11 mouse cellular contexts compared by ENCODE assay signal in genomic region chr3:115933293-115934186, GRCm38 (mm10). TPM values are rescaled to one million over a fixed set of nuclear protein-coding genes. Genes with fewer than 3 reads are reported as not detected.
DNase-seq lines count a peak whose midpoint lies in the region; ATAC-seq lines count a peak whose summit lies in the region.
"Had no signal": no experiment of that assay in that cellular context is flagged by ENCODE, and none has a peak within 500 bp of the region (broad histone marks: within the 10 kb centered on the region; RNA-seq: fewer than 3 reads in every experiment).

No protein-coding gene starts in this region.

- H3K27me3 ChIP-seq in midbrain, embryonic 14.5 days (ENCODE audit: control insufficient read depth, insufficient read depth, low read length), result no peaks in the 10 kb centered on the region

- H3K27ac ChIP-seq in midbrain, embryonic 14.5 days (replicated peaks; ENCODE audit: low read depth, low read length), result no peak overlapping the region
- H3K27ac ChIP-seq: kidney, postnatal 0 days had no signal

- no peaks in the 10 kb centered on the region for H3K4me1 ChIP-seq in midbrain, embryonic 14.5 days (ENCODE audit: control insufficient read depth, insufficient read depth, low read length)

- WGBS in midbrain, embryonic 14.5 days, result 94% methylated on average over 18 of the region's 18 CpGs

- no peaks in the 10 kb centered on the region for H3K9me3 ChIP-seq in midbrain, embryonic 14.5 days (ENCODE audit: control insufficient read depth, low read length)

- no peak for ATAC-seq in midbrain, embryonic 14.5 days (ENCODE audit: low FRiP score, low TSS enrichment)

- no peak overlapping the region for H3K9ac ChIP-seq in midbrain, embryonic 14.5 days (replicated peaks; ENCODE audit: low read length)

- peaks cover 3% of the 10 kb centered on the region; the same call in 1 of the 2 replicates for H3K36me3 ChIP-seq in midbrain, embryonic 14.5 days (ENCODE audit: control insufficient read depth, insufficient read depth, low read length)

- no peak overlapping the region for H3K4me2 ChIP-seq in midbrain, embryonic 14.5 days (ENCODE audit: low read length)

- peak; percentile 28 for DNase-seq in lung, postnatal 25 days (ENCODE audit: low spot score)
- no peak for DNase-seq in lung, postnatal 10 days
- DNase-seq in frontal cortex, postnatal 36 days (ENCODE audit: low spot score in 2 of 2), result peak; percentile 38 to 82
- DNase-seq in naive thymus-derived CD4-positive, alpha-beta T cell, adult 2 months (ENCODE audit: low read depth), result peak; percentile 88
- peak; percentile 45 for DNase-seq in thymus, postnatal 14 days
- DNase-seq in adrenal gland, adult 18-20 months (ENCODE audit: low spot score in 2 of 2), result no peak
- DNase-seq in midbrain, embryonic 14.5 days, result no peak
- DNase-seq in adrenal gland, postnatal 14 days, result no peak
- DNase-seq: gastrocnemius, postnatal 25 days had no signal

- no peak overlapping the region for H3K4me3 ChIP-seq in midbrain, embryonic 14.5 days (replicated peaks; ENCODE audit: low read depth, low read length)
- H3K4me3 ChIP-seq: erythroblast, embryonic 14.5 days had no signal

RNA-seq across cellular contexts. Expression of gene Dph5, which starts 45.9 kb away (rescaled TPM):
- total RNA-seq in adrenal gland, adult 18-20 months (2021), result 10 to 100 TPM; 16.1 to 17.0 TPM
- 24.2 and 25.0 TPM in 2 replicates for polyA plus RNA-seq in midbrain, embryonic 14.5 days (2014; fragmentation: Nextera tagmentation; extraction: Ambion mirVana)
- 20.6 and 28.9 TPM in 2 replicates for total RNA-seq in adrenal gland, postnatal 14 days (2021)

Comparison
In these comparisons a context has a peak if more than half of its experiments do, and no peak if none do; other contexts are left out.
1. DNase-seq: peak in lung, postnatal 25 days (single experiment), frontal cortex, postnatal 36 days (2 of 2), naive thymus-derived CD4-positive, alpha-beta T cell, adult 2 months (single experiment) and thymus, postnatal 14 days (single experiment); none in lung, postnatal 10 days (single experiment), adrenal gland, adult 18-20 months (0 of 2), midbrain, embryonic 14.5 days (single experiment) and adrenal gland, postnatal 14 days (single experiment).